Mouse (Mus musculus): Measurements from ENCODE around the gene Ndnf.

Gene Ndnf

GRCm38 (mm10) chr6:65671451-65671850 is at the start of gene Ndnf:
Gene Ndnf, plus strand, starts transcription at chr6:65671590.
- peak; percentile 37 to 55 for DNase-seq (ENCODE audit: low spot score in 2 of 2)

GRCm38 (mm10) chr6:65623016-65623715 is 48.2 kb upstream of the Ndnf start:
- no peak for DNase-seq (ENCODE audit: low spot score in 2 of 2)

GRCm38 (mm10) chr6:65630578-65630977 is 40.8 kb upstream of the Ndnf start:
- no peak for DNase-seq (ENCODE audit: low spot score in 2 of 2)

GRCm38 (mm10) chr6:65632184-65632583 is 39.2 kb upstream of the Ndnf start:
- DNase-seq (ENCODE audit: low spot score in 2 of 2): no peak

GRCm38 (mm10) chr6:65642431-65642830 is 29.0 kb upstream of the Ndnf start:
- no peak for DNase-seq (ENCODE audit: low spot score in 2 of 2)

GRCm38 (mm10) chr6:65644110-65644509 is 27.3 kb upstream of the Ndnf start:
- DNase-seq (ENCODE audit: low spot score in 2 of 2): no peak

GRCm38 (mm10) chr6:65646408-65646807 is 25.0 kb upstream of the Ndnf start:
- no peak for DNase-seq (ENCODE audit: low spot score in 2 of 2)

GRCm38 (mm10) chr6:65647731-65648130 is 23.7 kb upstream of the Ndnf start:
- DNase-seq (ENCODE audit: low spot score in 2 of 2): no peak

- no peak for DNase-seq (ENCODE audit: low spot score in 2 of 2)
Observed at GRCm38 (mm10) chr6:65651376-65651775, 20.0 kb upstream of the Ndnf start.

GRCm38 (mm10) chr6:65661272-65661671 is 10.1 kb upstream of the Ndnf start:
- no peak for DNase-seq (ENCODE audit: low spot score in 2 of 2)

- no peak for DNase-seq (ENCODE audit: low spot score in 2 of 2)
Observed at GRCm38 (mm10) chr6:65662050-65662449, 9.3 kb upstream of the Ndnf start.

- DNase-seq (ENCODE audit: low spot score in 2 of 2): no peak
Observed at GRCm38 (mm10) chr6:65663990-65664389, 7.4 kb upstream of the Ndnf start.

GRCm38 (mm10) chr6:65666295-65666694 is 5.1 kb upstream of the Ndnf start:
- no peak for DNase-seq (ENCODE audit: low spot score in 2 of 2)

GRCm38 (mm10) chr6:65669971-65670370 is 1.4 kb upstream of the Ndnf start:
- DNase-seq (ENCODE audit: low spot score in 2 of 2): no peak

- no peak for DNase-seq (ENCODE audit: low spot score in 2 of 2)
Observed at GRCm38 (mm10) chr6:65670981-65671411, 394 bp upstream of the Ndnf start.

GRCm38 (mm10) chr6:65672131-65673031 is 991 bp downstream of the Ndnf start:
- DNase-seq (ENCODE audit: low spot score in 2 of 2): peak in 1 of 2 experiments; percentile 5

- DNase-seq (ENCODE audit: low spot score in 2 of 2): no peak
Observed at GRCm38 (mm10) chr6:65693938-65694337, 22.5 kb downstream of the Ndnf start.

GRCm38 (mm10) chr6:65720676-65721075 is 49.3 kb downstream of the Ndnf start:
- DNase-seq (ENCODE audit: low spot score in 2 of 2): no peak

GRCm38 (mm10) chr6:65725677-65726076 is 54.3 kb downstream of the Ndnf start:
- DNase-seq (ENCODE audit: low spot score in 2 of 2): no peak

- DNase-seq (ENCODE audit: low spot score in 2 of 2): no peak
Observed at GRCm38 (mm10) chr6:65728261-65728660, 56.9 kb downstream of the Ndnf start.

- DNase-seq (ENCODE audit: low spot score in 2 of 2): no peak
Observed at GRCm38 (mm10) chr6:65739442-65739841, 68.1 kb downstream of the Ndnf start.

GRCm38 (mm10) chr6:65743144-65743870 is 71.9 kb downstream of the Ndnf start:
- DNase-seq (ENCODE audit: low spot score in 2 of 2): no peak

Data from urinary bladder, postnatal 36 days (tissue).